Mouse (Mus musculus) liver, adult 10 weeks (tissue): ENCODE measurements around the gene Cdkn2d. TPM values are rescaled to one million over a fixed set of nuclear protein-coding genes. Genes with fewer than 3 reads are reported as not detected.

ENCODE experiments used
- polyA plus RNA-seq: library from polyadenylated mRNA; stranded (reverse); fragments of 350-450 nt; fragmentation: Illumina TruSeq; extraction: RNeasy Lipid Tissue Mini Kit (QIAGEN cat#74804); gene quantifications from one replicate; pipeline ENCODE4 v1.2.3, GENCODE M21; 2014; ENCODE audit warnings: low read depth, low replicate concordance

Cdkn2d gene
- 0.74 TPM for polyA plus RNA-seq

DNA sequence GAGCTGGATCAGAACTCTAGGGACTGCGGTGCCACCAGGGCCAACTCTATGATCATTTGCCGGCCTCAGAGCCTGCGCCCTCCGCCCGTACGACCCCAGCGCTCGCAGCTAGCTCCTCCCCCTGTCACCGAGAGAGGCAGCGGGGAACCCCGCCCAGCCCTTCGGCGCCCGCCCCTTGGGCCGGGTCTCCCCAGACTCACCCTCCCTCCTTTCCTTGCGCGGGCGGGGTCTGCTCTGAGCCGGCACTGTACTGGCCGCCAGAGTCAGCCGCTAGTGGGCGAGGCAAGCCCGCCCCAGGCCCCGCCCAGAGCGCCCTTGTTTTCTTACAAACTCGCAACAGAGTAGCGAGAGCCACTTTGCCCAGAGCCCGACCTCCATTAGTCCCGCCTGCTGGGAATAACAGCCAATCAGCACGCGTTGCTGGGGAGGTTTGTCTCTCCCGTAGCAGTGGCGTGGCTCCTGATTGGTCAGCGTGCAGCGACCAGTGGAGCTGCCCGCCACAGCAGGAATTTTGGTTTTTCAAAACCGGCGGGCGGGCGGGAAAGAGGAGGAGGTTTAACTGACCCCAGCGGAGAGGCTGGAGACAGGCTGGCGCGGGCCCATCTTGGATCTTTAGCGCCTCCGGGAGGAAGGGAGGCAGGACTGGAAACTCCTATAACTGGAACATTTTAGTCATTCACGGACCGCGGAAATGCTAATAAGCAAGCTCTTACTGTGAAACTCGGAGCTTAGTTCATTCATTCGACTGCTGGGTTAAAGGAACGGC lies at the start of gene Cdkn2d:
TSS of gene Cdkn2d (minus strand) at position 386 of the 766 bp plus-strand sequence.

DNA sequence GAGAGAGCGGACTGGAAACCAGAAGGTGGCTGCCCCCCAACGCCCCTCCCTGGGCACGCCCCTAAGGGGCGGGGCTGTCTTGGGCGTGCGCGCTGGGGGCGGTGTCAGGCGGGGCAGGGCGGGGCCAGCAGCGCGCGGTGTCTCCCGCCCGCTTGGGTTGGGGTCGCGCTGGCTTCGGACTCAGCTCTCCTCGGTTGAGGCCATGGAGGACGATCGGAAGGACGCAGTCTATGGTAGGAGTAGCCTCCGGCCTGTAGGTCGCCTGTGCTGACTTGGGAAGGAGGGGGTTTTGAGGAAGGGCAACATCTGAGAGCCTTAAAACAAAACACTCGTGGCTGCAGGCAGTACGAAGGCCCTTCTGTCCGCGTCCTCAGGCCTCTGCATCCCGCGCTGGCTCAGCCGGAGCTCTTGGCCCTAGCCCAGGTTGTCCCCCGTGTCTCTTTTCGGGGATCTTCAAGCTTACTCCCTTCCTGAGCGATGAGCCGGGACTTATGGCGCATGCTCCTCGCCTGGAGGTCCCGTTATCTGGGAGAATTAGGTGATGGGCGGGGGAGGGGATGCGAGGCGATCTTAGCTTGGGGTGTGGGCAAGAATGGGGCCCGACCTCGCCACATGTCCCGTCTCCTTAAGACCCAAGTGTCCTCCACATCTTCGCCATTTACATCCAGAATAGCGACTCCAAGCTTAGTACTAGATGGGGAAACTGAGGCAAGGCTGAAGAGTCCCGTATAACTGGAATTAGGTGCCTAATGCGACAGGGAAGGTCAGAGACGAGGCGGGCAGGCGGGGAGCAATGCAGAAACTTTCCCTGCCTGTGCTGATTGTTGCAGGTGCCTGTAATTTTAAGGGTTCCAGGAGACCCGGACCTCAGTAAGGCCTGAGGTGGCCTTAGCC lies 29.7 kb upstream of the Cdkn2d start, which contains the start of gene Slc44a2:
TSS of gene Slc44a2 (plus strand) at position 80 of the 894 bp plus-strand sequence.

DNA sequence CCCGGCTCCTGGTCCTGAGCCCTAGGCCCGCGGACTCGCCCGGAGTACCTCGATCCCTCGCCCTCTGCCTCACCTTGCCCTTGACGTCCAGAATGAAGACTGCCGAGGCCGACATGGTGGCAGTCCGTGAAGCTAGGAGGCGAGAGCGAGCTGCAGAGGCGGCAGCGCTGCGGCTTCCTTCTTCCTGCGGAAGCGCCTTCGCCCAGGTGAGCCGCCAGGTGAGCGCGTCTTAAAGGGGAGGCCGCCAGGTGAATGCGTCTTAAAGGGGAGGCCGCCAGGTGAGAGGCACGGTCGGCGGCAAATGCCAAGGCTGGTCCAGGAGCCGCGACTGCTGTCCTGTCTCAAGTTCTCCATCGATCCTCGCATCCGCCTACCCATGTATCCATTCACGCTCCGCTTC lies 20.9 kb upstream of the Cdkn2d start, which contains the start of gene Ap1m2:
TSS of gene Ap1m2 (minus strand) at position 204 of the 400 bp plus-strand sequence.

DNA sequence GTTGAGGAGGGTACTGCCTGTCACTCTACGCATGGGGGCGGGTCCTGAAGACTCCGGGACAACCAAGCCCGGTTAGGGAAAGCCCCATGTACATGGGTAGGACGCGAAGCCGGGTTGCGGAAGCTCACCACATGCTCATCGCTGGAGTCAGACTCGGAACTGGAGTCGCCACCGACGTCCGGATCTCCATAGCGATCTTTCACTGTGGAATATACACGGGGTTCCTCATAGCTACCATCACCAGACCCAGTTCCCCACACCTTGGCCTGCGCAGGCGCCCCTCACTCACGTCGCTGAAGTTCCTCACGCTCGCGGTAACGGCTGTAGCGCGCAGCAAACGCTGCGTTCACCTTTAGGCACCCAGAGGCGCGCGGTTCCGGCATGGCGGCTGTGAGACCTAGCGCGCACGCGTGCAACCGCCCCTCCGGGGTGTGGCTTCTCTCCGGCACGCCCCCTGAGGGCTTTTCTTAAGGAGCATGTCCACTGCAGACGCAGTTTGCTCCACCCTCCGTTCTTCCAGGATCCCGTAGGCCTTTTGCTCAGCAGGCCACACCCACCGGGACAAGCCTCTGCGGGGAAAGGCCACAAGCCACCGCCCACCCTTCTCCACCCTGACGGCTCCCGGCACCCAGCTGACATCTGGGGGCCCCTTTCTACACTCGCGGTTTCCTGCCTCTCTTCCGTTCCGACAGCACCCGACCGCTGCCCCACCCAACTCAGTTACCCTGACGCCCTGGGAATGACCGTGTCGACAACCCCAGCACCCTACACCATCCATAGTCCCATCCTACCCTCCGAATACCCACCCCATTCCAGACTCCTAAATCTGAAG lies 3.4 kb downstream of the Cdkn2d start, which contains the start of gene Kri1:
TSS of gene Kri1 (minus strand) at position 399 of the 832 bp plus-strand sequence.

DNA sequence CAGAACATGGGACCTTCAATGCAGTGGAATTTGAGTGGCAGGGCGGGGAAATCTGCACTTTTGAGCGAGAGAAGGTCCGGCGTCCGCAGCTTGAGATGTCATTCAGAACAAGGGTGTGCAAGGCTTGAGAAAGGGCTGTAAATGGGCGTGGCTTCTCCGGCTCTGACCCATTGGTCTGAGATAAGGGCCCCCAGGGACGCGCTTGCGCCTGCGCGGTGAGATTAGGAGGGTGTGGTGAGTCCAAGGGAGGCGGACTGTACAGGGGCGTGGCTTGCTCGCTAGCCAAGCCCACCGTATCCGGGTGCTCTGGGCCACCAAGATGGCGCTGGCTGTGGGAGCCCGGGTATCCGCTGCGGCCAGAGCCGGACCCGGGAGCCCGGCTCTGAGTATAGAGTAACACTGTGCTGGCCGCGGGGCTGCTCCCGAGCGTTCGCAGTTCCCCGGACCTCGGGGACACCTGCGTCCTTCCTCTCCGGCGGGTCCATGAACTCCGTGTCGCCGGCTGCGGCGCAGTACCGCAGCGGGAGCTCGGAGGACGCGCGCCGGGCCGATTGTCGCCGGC lies 26.1 kb downstream of the Cdkn2d start, which contains the start of gene Atg4d:
TSS of gene Atg4d (plus strand) at position 294 of the 562 bp plus-strand sequence.

DNA sequence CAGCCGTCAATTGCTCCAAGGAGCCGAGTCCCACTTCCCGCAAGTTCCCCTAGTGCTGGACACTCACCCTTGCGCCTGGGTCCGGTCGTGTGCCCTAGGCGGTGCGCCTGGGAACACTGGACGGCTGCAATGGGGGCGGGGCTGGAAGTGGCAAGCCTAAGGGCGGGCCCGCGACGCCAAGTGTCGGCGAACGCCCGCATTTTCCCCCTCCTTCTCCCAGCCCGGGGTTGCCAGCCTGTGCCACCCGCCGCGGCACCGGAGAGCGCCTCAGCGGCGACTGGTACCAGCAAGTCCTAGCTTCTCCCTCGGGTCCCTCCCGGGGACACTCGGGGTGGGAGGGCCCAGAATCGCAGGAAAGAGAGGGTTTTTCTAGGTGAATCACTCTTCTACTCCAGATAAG lies 42.9 kb downstream of the Cdkn2d start, which contains the start of gene S1pr5:
TSS of gene S1pr5 (minus strand) at position 118 of the 400 bp plus-strand sequence.

DNA sequence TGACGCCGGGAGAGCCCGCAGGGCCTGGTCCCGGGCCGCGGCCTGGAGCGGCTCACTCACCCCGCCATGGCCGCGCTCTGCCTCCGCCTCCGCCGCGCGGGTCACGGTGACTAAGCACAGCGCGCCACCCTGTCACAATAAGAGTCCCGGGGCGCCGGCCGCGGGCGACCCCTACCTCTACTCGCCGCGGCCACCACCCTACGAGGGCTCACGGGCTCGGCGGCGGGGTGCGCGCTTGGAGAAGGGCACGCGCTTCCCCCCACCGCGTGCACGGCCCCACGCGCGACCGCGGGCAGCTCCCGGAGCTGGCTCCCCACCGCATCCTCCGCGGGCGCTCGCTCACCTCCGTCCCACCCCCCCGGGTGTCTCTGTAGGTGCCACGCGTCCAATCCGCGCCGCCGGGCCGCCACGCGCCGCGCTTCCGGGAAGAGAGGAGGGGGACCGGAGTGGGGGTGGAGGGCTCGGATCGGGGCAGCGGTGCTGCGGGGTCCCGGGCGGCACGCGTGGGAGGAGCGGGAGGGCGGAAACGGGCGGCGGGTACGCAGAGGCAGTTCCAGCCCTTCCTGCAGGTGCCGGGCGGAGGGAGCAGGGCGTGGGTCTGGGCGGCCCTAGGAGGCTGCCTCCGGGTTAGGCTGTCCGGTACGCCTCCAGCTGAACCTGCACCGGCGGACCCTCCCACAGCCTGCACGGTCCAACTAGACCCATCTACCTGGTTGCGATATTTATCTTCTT lies 52.3 kb downstream of the Cdkn2d start, which contains the start of gene Keap1:
TSS of gene Keap1 (minus strand) at position 629 of the 732 bp plus-strand sequence.

Other genes starting within 250 kb of the Cdkn2d start
- gene Zglp1, start 224.3 kb downstream of the Cdkn2d start, polyA plus RNA-seq = not detected
- not detected for gene Gm49373, start 218.3 kb downstream of the Cdkn2d start, polyA plus RNA-seq
- 2.0 TPM for gene Fdx1l, start 217.8 kb downstream of the Cdkn2d start, polyA plus RNA-seq
- gene Gm38431, start 199.4 kb downstream of the Cdkn2d start, polyA plus RNA-seq = 0.11 TPM
- gene Raver1, start 199.4 kb downstream of the Cdkn2d start, polyA plus RNA-seq = 3.2 TPM
- 2.3 TPM for gene Tyk2, start 160.2 kb downstream of the Cdkn2d start, polyA plus RNA-seq
- 14.0 TPM for gene Cdc37, start 141.4 kb downstream of the Cdkn2d start, polyA plus RNA-seq
- 0.69 TPM for gene Pde4a, start 125.7 kb downstream of the Cdkn2d start, polyA plus RNA-seq
- gene Keap1, start 52.0 kb downstream of the Cdkn2d start, polyA plus RNA-seq = 6.6 TPM
- gene S1pr5, start 43.0 kb downstream of the Cdkn2d start, polyA plus RNA-seq = 2.5 TPM
- gene Atg4d, start 26.1 kb downstream of the Cdkn2d start, polyA plus RNA-seq = 2.4 TPM
- gene Kri1, start 3.4 kb downstream of the Cdkn2d start, polyA plus RNA-seq = 2.3 TPM
- not detected for gene Ap1m2, start 20.9 kb upstream of the Cdkn2d start, polyA plus RNA-seq
- 3.2 TPM for gene Slc44a2, start 29.3 kb upstream of the Cdkn2d start, polyA plus RNA-seq
- 4.7 TPM for gene Ilf3, start 76.5 kb upstream of the Cdkn2d start, polyA plus RNA-seq
- gene Qtrt1, start 120.4 kb upstream of the Cdkn2d start, polyA plus RNA-seq = not detected
- gene Dnm2, start 133.5 kb upstream of the Cdkn2d start, polyA plus RNA-seq = 9.2 TPM
- 1.9 TPM for gene Tmed1, start 218.8 kb upstream of the Cdkn2d start, polyA plus RNA-seq
- 2.8 TPM for gene AB124611, start 234.8 kb upstream of the Cdkn2d start, polyA plus RNA-seq